ENCODE assay signal across 8 mouse cellular contexts in the genomic region with DNA sequence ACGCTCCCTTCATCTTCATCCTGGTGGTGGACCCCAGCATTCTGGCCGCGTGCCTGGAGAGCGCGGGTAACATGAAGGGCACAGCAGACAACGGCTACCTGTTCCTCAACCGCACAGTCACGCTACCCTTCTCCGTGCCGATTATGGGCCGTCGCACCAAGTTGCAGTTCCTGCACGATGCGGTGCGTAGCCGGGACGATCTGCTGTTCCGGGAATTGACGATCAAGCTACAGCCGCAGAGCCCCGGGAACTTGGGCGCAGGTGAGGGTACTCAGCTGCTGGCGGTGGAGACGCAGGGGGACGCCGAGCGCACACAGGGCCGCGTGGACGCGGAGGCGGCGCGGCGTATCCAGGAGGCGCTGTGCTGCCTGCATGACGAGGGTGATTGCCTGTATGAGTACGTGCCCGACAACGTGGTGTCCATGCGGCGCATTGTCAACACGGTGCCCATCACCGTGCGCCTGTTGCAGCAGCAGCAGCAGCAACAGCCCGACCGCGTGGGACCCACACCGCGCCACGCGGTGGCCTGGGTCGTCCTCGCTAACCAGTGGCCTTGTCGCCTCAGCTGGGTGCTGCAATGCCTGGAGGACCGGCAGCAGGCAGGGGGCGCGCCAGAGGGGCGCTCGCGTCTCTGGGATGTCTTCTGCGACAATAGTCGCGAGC. TPM values are rescaled to one million over a fixed set of nuclear protein-coding genes. Genes with fewer than 3 reads are reported as not detected.
DNase-seq lines count a peak whose midpoint lies in the region; ATAC-seq and TF ChIP-seq lines count a peak whose summit lies in the region.

No protein-coding gene starts in this region.

- H3K4me1 ChIP-seq in embryonic facial prominence, embryonic 14.5 days (ENCODE audit: control insufficient read depth, insufficient read depth, low read length): peaks cover 8% of the 10 kb centered on the region; the same call in 1 of the 2 replicates
- H3K4me1 ChIP-seq in heart, embryonic 14.5 days (ENCODE audit: control insufficient read depth in 2 of 2, insufficient read depth in 2 of 2, low read length in 2 of 2): peaks cover 15 to 25% of the 10 kb centered on the region in 2 experiments; a peak in 3 of 4 replicates
- no peaks in the 10 kb centered on the region for H3K4me1 ChIP-seq in liver, embryonic 14.5 days (replicated peaks; ENCODE audit: control insufficient read depth in 2 of 2, insufficient read depth in 2 of 2, low read length in 1 of 2)

- ATAC-seq in embryonic facial prominence, embryonic 14.5 days (ENCODE audit: low read depth): peak; percentile 76
- ATAC-seq in heart, embryonic 14.5 days (ENCODE audit: insufficient number of reproducible peaks, insufficient read depth, low FRiP score, low read depth): no peak
- no peak for ATAC-seq in liver, embryonic 14.5 days (ENCODE audit: insufficient read depth)

- H3K9me3 ChIP-seq in embryonic facial prominence, embryonic 14.5 days (ENCODE audit: control insufficient read depth, low read length): no peaks in the 10 kb centered on the region
- H3K9me3 ChIP-seq in heart, embryonic 14.5 days (ENCODE audit: control insufficient read depth, low read length): no peaks in the 10 kb centered on the region
- no peaks in the 10 kb centered on the region for H3K9me3 ChIP-seq in liver, embryonic 14.5 days (ENCODE audit: control insufficient read depth, low read length)

- TF ChIP-seq POLR2A in myocyte (IDR thresholded peaks at IDR 0.05; ENCODE audit: insufficient read length, low read depth): no peak

- H3K79me2 ChIP-seq in myocyte (ENCODE audit: control insufficient read depth, insufficient read depth): no peaks in the 10 kb centered on the region

- peaks cover 69% of the 10 kb centered on the region for H3K27me3 ChIP-seq in embryonic facial prominence, embryonic 14.5 days (replicated peaks; ENCODE audit: control insufficient read depth, insufficient read depth, low read length)
- peaks cover 64% of the 10 kb centered on the region for H3K27me3 ChIP-seq in heart, embryonic 14.5 days (ENCODE audit: control insufficient read depth, insufficient read depth, low read length)
- H3K27me3 ChIP-seq in liver, embryonic 14.5 days (ENCODE audit: control insufficient read depth, insufficient read depth, low read length): peaks cover 64% of the 10 kb centered on the region
- peaks cover 56% of the 10 kb centered on the region for H3K27me3 ChIP-seq in myocyte (ENCODE audit: control insufficient read depth, insufficient read depth, insufficient read length)

- H3K36me3 ChIP-seq in embryonic facial prominence, embryonic 14.5 days (ENCODE audit: control insufficient read depth, insufficient read depth, low read length): peaks cover 6% of the 10 kb centered on the region; the same call in 1 of the 2 replicates
- peaks cover 8% of the 10 kb centered on the region for H3K36me3 ChIP-seq in heart, embryonic 14.5 days (ENCODE audit: control insufficient read depth, insufficient read depth, low read length)
- H3K36me3 ChIP-seq in liver, embryonic 14.5 days (replicated peaks; ENCODE audit: control insufficient read depth, insufficient read depth, low read depth): no peaks in the 10 kb centered on the region
- no peaks in the 10 kb centered on the region for H3K36me3 ChIP-seq in myocyte (ENCODE audit: control insufficient read depth, insufficient read depth)

- H3ac ChIP-seq in myocyte (ENCODE audit: control insufficient read depth, insufficient read length): no peak overlapping the region

- H3K9ac ChIP-seq in embryonic facial prominence, embryonic 14.5 days (ENCODE audit: low read depth, low read length): peak overlapping the region; percentile 54
- H3K9ac ChIP-seq in heart, embryonic 14.5 days (ENCODE audit: low read length): peak overlapping the region; percentile 54
- no peak overlapping the region for H3K9ac ChIP-seq in liver, embryonic 14.5 days (replicated peaks)

- peak; percentile 67 for TF ChIP-seq CTCF in liver, embryonic 14.5 days (IDR thresholded peaks at IDR 0.05; ENCODE audit: low read depth)

- DNase-seq in ovary, postnatal 36 days (ENCODE audit: low spot score): peak; percentile 68
- DNase-seq in ovary, postnatal 10 days (ENCODE audit: low spot score): no peak
- peak; percentile 63 for DNase-seq in embryonic facial prominence, embryonic 14.5 days (ENCODE audit: low spot score)
- DNase-seq in kidney, postnatal 14 days: peak; percentile 70
- no peak for DNase-seq in liver, embryonic 14.5 days (ENCODE audit: low read depth in 3 of 3, low spot score in 3 of 3)
- peak; percentile 67 for DNase-seq in thymus, postnatal 0 days (ENCODE audit: low spot score)

- H3K4me3 ChIP-seq in embryonic facial prominence, embryonic 14.5 days (ENCODE audit: low read depth, low read length): peak overlapping the region; percentile 45
- H3K4me3 ChIP-seq in heart, embryonic 14.5 days (ENCODE audit: control insufficient read depth in 1 of 2, insufficient read depth in 1 of 2, low read depth in 1 of 2, low read length in 2 of 2): peak overlapping the region; percentile 43 to 44
- H3K4me3 ChIP-seq in liver, embryonic 14.5 days (ENCODE audit: insufficient read depth in 1 of 2, low read depth in 2 of 2, low read length in 2 of 2): peak overlapping the region in 1 of 2 experiments; percentile 0; a peak in 2 of 4 replicates
- H3K4me3 ChIP-seq in myocyte: no peak overlapping the region

- no peak for TF ChIP-seq EP300 in liver, embryonic 14.5 days (IDR thresholded peaks at IDR 0.05; ENCODE audit: low read depth)

- no peak overlapping the region for H3K27ac ChIP-seq in embryonic facial prominence, embryonic 14.5 days (replicated peaks; ENCODE audit: low read depth, low read length)
- no peak overlapping the region for H3K27ac ChIP-seq in heart, embryonic 14.5 days (replicated peaks in 1 of 2; ENCODE audit: control insufficient read depth in 1 of 2, insufficient read depth in 1 of 2, low read depth in 2 of 2, low read length in 2 of 2)
- no peak overlapping the region for H3K27ac ChIP-seq in liver, embryonic 14.5 days

- H3K4me2 ChIP-seq in embryonic facial prominence, embryonic 14.5 days (ENCODE audit: low read depth, low read length): peak overlapping the region; percentile 86
- H3K4me2 ChIP-seq in heart, embryonic 14.5 days (ENCODE audit: low read length): peak overlapping the region; percentile 82
- peak overlapping the region; percentile 53 for H3K4me2 ChIP-seq in liver, embryonic 14.5 days (ENCODE audit: low read depth)
- no peak overlapping the region for H3K4me2 ChIP-seq in myocyte (ENCODE audit: low read depth)

- WGBS in embryonic facial prominence, embryonic 14.5 days: under 1% methylated on average over 44 of the region's 64 CpGs
- 1% methylated on average over 64 of the region's 64 CpGs for WGBS in heart, embryonic 14.5 days
- WGBS in liver, embryonic 14.5 days (ENCODE audit: insufficient replicate concordance): under 1% methylated on average over 64 of the region's 64 CpGs

TF ChIP-seq in myocyte, 11 proteins besides CTCF, POLR2A, EP300 and RAD21 (continues in another document):
- TF ChIP-seq POLR2AphosphoS2 (IDR thresholded peaks at IDR 0.05; ENCODE audit: insufficient read length, low read depth): peak; percentile 57
- TF ChIP-seq MYOD1 (IDR thresholded peaks at IDR 0.05; ENCODE audit: control insufficient read depth in 1 of 3, insufficient read length in 2 of 3, low read depth in 2 of 3): peak in 1 of 3 experiments; percentile 10
- TF ChIP-seq REST (IDR thresholded peaks at IDR 0.05; ENCODE audit: insufficient read depth, insufficient read length): no peak

RNA-seq across cellular contexts. Expression of a gene that starts 6.2 kb away (rescaled TPM):
- polyA plus RNA-seq in embryonic facial prominence, embryonic 14.5 days (2014; fragmentation: Nextera tagmentation; extraction: Ambion mirVana): 0.14 and 0.42 TPM in 2 replicates
- polyA plus RNA-seq in heart, embryonic 14.5 days (2014; fragmentation: Nextera tagmentation; extraction: Ambion mirVana): not detected in 2 replicates
- 0.01 and 0.04 TPM in 2 replicates for polyA plus RNA-seq in liver, embryonic 14.5 days (2012; rRNA removed)
- not detected in 2 replicates for polyA plus RNA-seq in liver, embryonic 14.5 days (2014; fragmentation: Nextera tagmentation; extraction: Ambion mirVana)
- 0.06 TPM for polyA plus RNA-seq in myocyte (2012; fragmentation: generic; extraction: Trizol)
- 0.24 and 0.42 TPM in 2 replicates for polyA plus RNA-seq in thymus, postnatal 0 days (2015; fragmentation: Nextera tagmentation; extraction: Ambion mirVana)

RNA-seq across cellular contexts. Expression of a gene that starts 15.7 kb away (rescaled TPM):
- 61.8 and 67.3 TPM in 2 replicates for polyA plus RNA-seq in embryonic facial prominence, embryonic 14.5 days (2014; fragmentation: Nextera tagmentation; extraction: Ambion mirVana)
- polyA plus RNA-seq in heart, embryonic 14.5 days (2014; fragmentation: Nextera tagmentation; extraction: Ambion mirVana): 87.3 and 92.9 TPM in 2 replicates
- 24.1 and 28.1 TPM in 2 replicates for polyA plus RNA-seq in liver, embryonic 14.5 days (2012; rRNA removed)
- polyA plus RNA-seq in liver, embryonic 14.5 days (2014; fragmentation: Nextera tagmentation; extraction: Ambion mirVana): 40.0 and 40.2 TPM in 2 replicates
- 57.3 TPM for polyA plus RNA-seq in myocyte (2012; fragmentation: generic; extraction: Trizol)
- 86.5 and 92.5 TPM in 2 replicates for polyA plus RNA-seq in thymus, postnatal 0 days (2015; fragmentation: Nextera tagmentation; extraction: Ambion mirVana)

RNA-seq across cellular contexts. Expression of a gene that starts 15.7 kb away (rescaled TPM):
- 0.74 and 0.93 TPM in 2 replicates for polyA plus RNA-seq in embryonic facial prominence, embryonic 14.5 days (2014; fragmentation: Nextera tagmentation; extraction: Ambion mirVana)
- polyA plus RNA-seq in heart, embryonic 14.5 days (2014; fragmentation: Nextera tagmentation; extraction: Ambion mirVana): 1.4 and 1.7 TPM in 2 replicates
- polyA plus RNA-seq in liver, embryonic 14.5 days (2012; rRNA removed): 2.0 and 2.7 TPM in 2 replicates
- 0.39 and 0.56 TPM in 2 replicates for polyA plus RNA-seq in liver, embryonic 14.5 days (2014; fragmentation: Nextera tagmentation; extraction: Ambion mirVana)
- polyA plus RNA-seq in myocyte (2012; fragmentation: generic; extraction: Trizol): 7.8 TPM
- polyA plus RNA-seq in thymus, postnatal 0 days (2015; fragmentation: Nextera tagmentation; extraction: Ambion mirVana): 2.7 and 4.0 TPM in 2 replicates

RNA-seq across cellular contexts. Expression of a gene that starts 39.0 kb away (rescaled TPM):
- polyA plus RNA-seq in embryonic facial prominence, embryonic 14.5 days (2014; fragmentation: Nextera tagmentation; extraction: Ambion mirVana): 4.9 and 5.7 TPM in 2 replicates
- 2.9 and 5.3 TPM in 2 replicates for polyA plus RNA-seq in heart, embryonic 14.5 days (2014; fragmentation: Nextera tagmentation; extraction: Ambion mirVana)
- polyA plus RNA-seq in liver, embryonic 14.5 days (2012; rRNA removed): 21.8 and 27.0 TPM in 2 replicates
- polyA plus RNA-seq in liver, embryonic 14.5 days (2014; fragmentation: Nextera tagmentation; extraction: Ambion mirVana): 1.5 and 2.0 TPM in 2 replicates
- 48.4 TPM for polyA plus RNA-seq in myocyte (2012; fragmentation: generic; extraction: Trizol)
- polyA plus RNA-seq in thymus, postnatal 0 days (2015; fragmentation: Nextera tagmentation; extraction: Ambion mirVana): 11.7 and 15.6 TPM in 2 replicates

RNA-seq across cellular contexts. Expression of a gene that starts 53.2 kb away (rescaled TPM):
- polyA plus RNA-seq in embryonic facial prominence, embryonic 14.5 days (2014; fragmentation: Nextera tagmentation; extraction: Ambion mirVana): 0.48 and 1.2 TPM in 2 replicates
- 0.13 and 0.38 TPM in 2 replicates for polyA plus RNA-seq in heart, embryonic 14.5 days (2014; fragmentation: Nextera tagmentation; extraction: Ambion mirVana)
- polyA plus RNA-seq in liver, embryonic 14.5 days (2012; rRNA removed): 0.66 and 0.96 TPM in 2 replicates
- polyA plus RNA-seq in liver, embryonic 14.5 days (2014; fragmentation: Nextera tagmentation; extraction: Ambion mirVana): 0.38 and 0.41 TPM in 2 replicates
- polyA plus RNA-seq in myocyte (2012; fragmentation: generic; extraction: Trizol): 1.5 TPM
- polyA plus RNA-seq in thymus, postnatal 0 days (2015; fragmentation: Nextera tagmentation; extraction: Ambion mirVana): 1.5 and 2.0 TPM in 2 replicates

Comparison
In these comparisons a context has a peak if more than half of its experiments do, and no peak if none do; other contexts are left out.
1. DNase-seq: peak in ovary, postnatal 36 days (single experiment), embryonic facial prominence, embryonic 14.5 days (single experiment), kidney, postnatal 14 days (single experiment) and thymus, postnatal 0 days (single experiment); none in ovary, postnatal 10 days (single experiment) and liver, embryonic 14.5 days (0 of 3).